Mouse (Mus musculus) limb, embryonic 12.5 days (tissue): ENCODE data around the gene Fam83c. TPM values are rescaled to one million over a fixed set of nuclear protein-coding genes. Genes with fewer than 3 reads are reported as not detected.

Source experiments
- ATAC-seq: fragments of 200-750 bp; cut with Nextera tagmentation; 2 replicates; pipeline ENCODE4 v1.8.0; 2017; ENCODE audit warnings: low read depth, moderate TSS enrichment; ENCODE audit not compliant: insufficient number of reproducible peaks, insufficient read depth, low FRiP score, low TSS enrichment
- H3K27ac ChIP-seq: fragments of 300-500 bp; sonication (generic); 2 replicates; pipeline ENCODE4 v1.5.1; 2016; ENCODE audit warnings: mild to moderate bottlenecking, moderate library complexity
- H3K27me3 ChIP-seq: fragments of 300-500 bp; sonication (generic); 2 replicates; pipeline ENCODE4 v1.6.1; 2016; ENCODE audit warnings: mild to moderate bottlenecking, moderate library complexity
- H3K36me3 ChIP-seq: fragments of 300-500 bp; sonication (generic); 2 replicates; pipeline ENCODE4 v1.6.1; 2016; ENCODE audit warnings: mild to moderate bottlenecking, moderate library complexity
- H3K4me1 ChIP-seq: fragments of 300-500 bp; sonication (generic); replicated peaks from 2 replicates; pipeline ENCODE4 v1.6.1; 2016
- H3K4me2 ChIP-seq: fragments of 300-500 bp; sonication (generic); 2 replicates; pipeline ENCODE4 v1.6.1; 2016; ENCODE audit warnings: mild to moderate bottlenecking, moderate library complexity
- H3K4me3 ChIP-seq: fragments of 300-500 bp; sonication (generic); replicated peaks from 2 replicates; pipeline ENCODE4 v1.5.1; 2016; ENCODE audit warnings: mild to moderate bottlenecking
- H3K9ac ChIP-seq: fragments of 300-500 bp; sonication (generic); replicated peaks from 2 replicates; pipeline ENCODE4 v1.6.1; 2016; ENCODE audit warnings: mild to moderate bottlenecking, moderate library complexity
- H3K9me3 ChIP-seq: fragments of 300-500 bp; sonication (generic); 2 replicates; pipeline ENCODE4 v1.6.1; 2016; ENCODE audit warnings: mild to moderate bottlenecking, moderate library complexity
- WGBS: fragments of 180-500 bp; shearing (Covaris S2); methylation state at CpG from one replicate; pipeline ENCODE4 v1.1.7; 2016; 5-methylcytosine and 5-hydroxymethylcytosine counted together
- polyA plus RNA-seq: library from polyadenylated mRNA; unstranded; fragments of >200 nt; fragmentation: Nextera tagmentation; extraction: Ambion mirVana; gene quantifications from 2 replicates; pipeline ENCODE4 v1.2.1, GENCODE M21; 2016

Fam83c gene
- polyA plus RNA-seq, 1 experiment from 2014 or later: 0.31 TPM

DNA sequence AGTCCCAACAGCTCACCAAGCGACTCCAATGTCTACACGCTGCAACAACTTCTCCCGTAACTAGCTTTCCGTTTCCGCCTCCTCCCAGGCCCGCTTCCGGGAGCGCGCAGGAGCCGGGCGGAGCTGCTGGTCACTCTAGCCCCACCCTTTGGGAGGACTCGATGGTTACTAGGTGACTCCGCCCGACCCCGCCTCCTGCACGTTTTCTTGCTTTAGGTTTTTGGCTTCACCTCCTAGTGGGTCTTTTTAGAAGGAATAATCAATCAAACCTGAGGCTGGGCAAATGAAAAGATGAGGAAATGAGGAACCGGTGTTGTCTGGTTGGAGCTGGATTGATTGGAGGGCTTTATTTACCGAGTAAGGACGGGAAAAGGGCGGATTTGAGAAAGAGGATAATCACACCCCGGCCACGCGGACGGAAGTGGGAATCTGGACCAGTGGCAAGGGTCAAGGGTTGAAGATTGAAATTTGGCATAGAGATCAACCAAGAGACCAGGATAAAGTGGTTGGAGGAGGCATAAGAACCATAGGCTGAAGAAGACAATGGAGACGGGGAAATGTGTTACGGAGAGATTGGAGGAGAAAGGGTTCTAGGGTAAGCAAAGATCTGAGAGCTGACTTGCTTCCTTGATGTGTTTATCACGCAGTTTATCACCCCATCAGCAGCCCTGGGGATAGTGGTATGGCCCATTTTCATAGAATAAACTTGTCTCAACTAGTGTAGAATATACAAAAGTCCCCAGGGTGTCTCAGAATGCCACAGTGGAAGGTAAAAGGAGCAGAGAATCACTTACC lies 7.8 kb downstream of the Fam83c start, which contains the start of gene Eif6:
TSS of gene Eif6 (minus strand) at position 296 of the 795 bp plus-strand sequence.
- H3K4me2 ChIP-seq: peak within 1 kb of the TSS; percentile 91
- H3K4me3 ChIP-seq: peak within 1 kb of the TSS; percentile 91
- H3K9me3 ChIP-seq: no peaks in the 10 kb centered on the region
- ATAC-seq: peak; percentile 81
- peaks cover 21% of the 10 kb centered on the region for H3K4me1 ChIP-seq
- H3K27ac ChIP-seq: peak within 1 kb of the TSS; percentile 86
- WGBS: 3% methylated on average over 27 of the region's 27 CpGs
- peaks cover 27% of the 10 kb centered on the region for H3K36me3 ChIP-seq
- peak within 1 kb of the TSS; percentile 85 for H3K9ac ChIP-seq
- H3K27me3 ChIP-seq: no peaks in the 10 kb centered on the region

DNA sequence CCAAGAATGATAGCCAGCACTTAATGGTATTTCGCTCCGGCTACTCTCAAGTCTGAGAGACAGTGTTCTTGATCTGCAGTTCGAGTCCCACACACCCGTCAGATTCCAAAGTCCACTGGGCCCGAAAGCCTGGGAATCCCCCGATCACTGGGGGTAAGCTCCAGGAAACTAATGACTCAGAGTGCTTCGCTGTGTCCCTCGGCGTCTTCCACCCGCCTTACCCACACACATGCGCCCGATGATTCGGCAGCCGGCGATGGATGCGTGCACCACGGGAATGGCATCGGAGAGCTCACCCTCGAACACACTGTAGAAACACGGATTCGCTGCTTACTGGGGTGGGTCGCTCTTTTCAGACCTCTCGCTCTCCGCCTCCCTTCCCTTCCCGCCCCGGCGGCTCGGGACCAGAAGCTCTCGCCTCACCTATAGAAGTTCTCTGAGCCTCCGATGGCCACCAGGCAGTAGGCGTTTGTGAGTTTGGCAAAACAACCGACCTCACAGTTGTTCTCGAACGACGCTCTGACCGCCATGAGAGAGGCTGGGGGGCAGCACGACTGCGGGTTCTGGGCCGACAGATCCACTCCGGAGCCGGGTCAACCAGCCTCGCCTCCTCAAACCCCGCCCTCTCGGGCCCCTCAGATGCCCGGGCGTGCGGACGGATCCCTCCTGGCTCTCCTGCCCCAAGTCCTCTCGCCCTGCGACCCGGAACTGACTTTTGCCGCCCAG lies 8.6 kb downstream of the Fam83c start:
- no peak for ATAC-seq
- WGBS: 2% methylated on average over 52 of the region's 52 CpGs
- peak overlapping the region; percentile 91 for H3K4me3 ChIP-seq
- H3K9me3 ChIP-seq: no peaks in the 10 kb centered on the region
- peaks cover 21% of the 10 kb centered on the region for H3K4me1 ChIP-seq
- peak overlapping the region; percentile 86 for H3K27ac ChIP-seq
- peak overlapping the region; percentile 91 for H3K4me2 ChIP-seq
- peak overlapping the region; percentile 85 for H3K9ac ChIP-seq
- H3K27me3 ChIP-seq: no peaks in the 10 kb centered on the region
- H3K36me3 ChIP-seq: peaks cover 33% of the 10 kb centered on the region

DNA sequence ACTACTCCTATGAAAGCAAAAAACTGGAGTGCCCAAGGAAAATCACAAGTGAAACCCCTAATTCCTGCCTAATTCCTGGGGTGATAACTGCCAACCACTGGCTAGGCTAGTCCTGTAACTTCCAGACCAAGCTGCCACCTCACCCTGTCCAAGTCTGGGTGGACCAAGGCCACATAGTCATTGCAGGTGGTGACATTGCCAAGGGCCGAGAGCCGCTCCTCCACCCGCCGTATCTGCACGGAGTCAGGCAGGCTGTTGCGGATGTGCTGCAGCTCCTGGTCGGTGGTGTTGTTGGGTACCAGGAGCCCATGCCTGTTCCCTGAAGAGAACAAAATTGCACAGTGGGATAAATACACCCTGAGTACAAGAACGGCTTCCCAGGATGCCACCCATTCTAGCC lies 10.9 kb downstream of the Fam83c start:
- H3K9me3 ChIP-seq: no peaks in the 10 kb centered on the region
- H3K9ac ChIP-seq: no peak overlapping the region
- H3K27ac ChIP-seq: no peak overlapping the region
- peaks cover 52% of the 10 kb centered on the region for H3K36me3 ChIP-seq
- no peak overlapping the region for H3K4me3 ChIP-seq
- peaks cover 26% of the 10 kb centered on the region for H3K4me1 ChIP-seq
- ATAC-seq: no peak
- 97% methylated on average over 8 of the region's 8 CpGs for WGBS
- no peaks in the 10 kb centered on the region for H3K27me3 ChIP-seq
- H3K4me2 ChIP-seq: no peak overlapping the region

DNA sequence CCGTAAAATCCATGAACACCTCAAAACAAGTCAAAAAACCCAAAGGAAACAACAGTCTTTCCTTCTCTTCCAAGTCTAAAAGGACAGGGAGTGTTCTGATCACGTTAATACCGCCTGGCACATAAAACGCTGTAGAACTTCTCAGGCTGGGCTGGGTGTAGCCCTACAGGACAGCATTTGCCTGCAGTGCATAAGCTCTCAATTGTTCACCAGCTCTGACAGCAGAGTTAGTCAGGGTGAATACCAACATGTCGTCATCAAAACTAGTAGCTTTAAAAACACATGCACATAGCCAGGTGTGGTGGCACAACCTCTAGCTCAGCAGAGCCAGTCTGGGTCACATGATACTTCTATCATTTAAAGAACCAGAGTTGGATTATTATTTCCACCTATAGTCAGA lies 13.9 kb downstream of the Fam83c start:
- H3K4me1 ChIP-seq: peaks cover 26% of the 10 kb centered on the region
- no peaks in the 10 kb centered on the region for H3K9me3 ChIP-seq
- 85% methylated on average over 5 of the region's 5 CpGs for WGBS
- no peak overlapping the region for H3K4me3 ChIP-seq
- 0 out of 2 replicates have a peak, but pooled peaks cover 4% of the 10 kb centered on the region for H3K27me3 ChIP-seq
- no peak for ATAC-seq
- H3K27ac ChIP-seq: no peak overlapping the region
- H3K36me3 ChIP-seq: peaks cover 54% of the 10 kb centered on the region
- no peak overlapping the region for H3K9ac ChIP-seq
- no peak overlapping the region for H3K4me2 ChIP-seq

DNA sequence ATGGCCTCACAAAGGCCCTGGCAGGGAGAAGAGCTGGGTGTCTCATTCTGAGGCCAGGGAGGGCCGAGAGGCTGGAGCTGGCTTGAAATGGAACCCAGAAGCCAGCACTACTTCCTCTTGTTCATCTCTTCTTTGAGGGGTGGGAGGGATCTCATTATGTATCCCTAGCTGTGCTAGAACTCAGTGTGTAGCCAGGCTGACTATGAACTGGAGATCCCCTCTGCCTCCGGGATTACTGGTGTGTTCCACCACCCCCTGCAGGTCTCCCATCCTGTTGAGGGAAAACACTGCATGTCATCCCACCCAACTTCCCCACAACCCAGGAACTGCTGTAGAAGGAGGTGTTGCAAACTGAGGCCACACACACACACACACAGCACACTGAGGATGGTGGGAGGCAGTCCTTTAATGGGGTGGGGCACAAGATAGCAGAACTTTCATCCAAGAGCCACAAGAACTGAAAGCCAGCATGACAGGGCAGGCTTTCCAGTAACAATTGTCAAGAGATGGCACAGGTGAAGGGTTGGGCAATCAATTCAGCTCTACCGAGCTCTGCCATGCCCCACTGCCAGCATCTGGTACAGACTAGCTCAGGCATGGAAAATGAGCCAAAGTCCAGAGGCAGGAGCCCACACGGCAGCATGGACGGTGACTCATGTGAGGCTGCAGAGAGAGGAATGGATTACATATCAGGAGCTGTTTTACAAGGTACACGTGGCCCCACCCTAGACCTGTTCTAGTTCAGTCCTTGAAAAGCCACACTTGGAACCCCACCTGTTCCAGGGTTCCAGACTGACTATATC lies 15.0 kb downstream of the Fam83c start:
- peak overlapping the region; percentile 73 for H3K27ac ChIP-seq
- 0 out of 2 replicates have a peak, but pooled peaks cover 4% of the 10 kb centered on the region for H3K27me3 ChIP-seq
- peaks cover 50% of the 10 kb centered on the region for H3K36me3 ChIP-seq
- H3K9ac ChIP-seq: peak overlapping the region; percentile 79; the same call in 1 of the 2 replicates
- ATAC-seq: no peak
- no peaks in the 10 kb centered on the region for H3K9me3 ChIP-seq
- H3K4me1 ChIP-seq: peaks cover 24% of the 10 kb centered on the region
- 67% methylated on average over 6 of the region's 6 CpGs for WGBS
- peak overlapping the region; percentile 68 for H3K4me3 ChIP-seq
- peak overlapping the region; percentile 95 for H3K4me2 ChIP-seq

GRCm38 (mm10) chr2:155819392-155819448 lies 15.4 kb downstream of the Fam83c start, which contains the start of gene BC029722:
BC029722 (minus strand) TSS chr2:155819426.
- H3K4me3 ChIP-seq: peak within 1 kb of the TSS; percentile 68
- H3K27me3 ChIP-seq: 0 out of 2 replicates have a peak, but pooled peaks cover 4% of the 10 kb centered on the region
- H3K9me3 ChIP-seq: no peaks in the 10 kb centered on the region
- no peak for ATAC-seq
- H3K4me1 ChIP-seq: peaks cover 26% of the 10 kb centered on the region
- H3K4me2 ChIP-seq: peak within 1 kb of the TSS; percentile 95
- H3K36me3 ChIP-seq: peaks cover 50% of the 10 kb centered on the region
- peak within 1 kb of the TSS; percentile 79 for H3K9ac ChIP-seq
- peak within 1 kb of the TSS; percentile 73 for H3K27ac ChIP-seq

DNA sequence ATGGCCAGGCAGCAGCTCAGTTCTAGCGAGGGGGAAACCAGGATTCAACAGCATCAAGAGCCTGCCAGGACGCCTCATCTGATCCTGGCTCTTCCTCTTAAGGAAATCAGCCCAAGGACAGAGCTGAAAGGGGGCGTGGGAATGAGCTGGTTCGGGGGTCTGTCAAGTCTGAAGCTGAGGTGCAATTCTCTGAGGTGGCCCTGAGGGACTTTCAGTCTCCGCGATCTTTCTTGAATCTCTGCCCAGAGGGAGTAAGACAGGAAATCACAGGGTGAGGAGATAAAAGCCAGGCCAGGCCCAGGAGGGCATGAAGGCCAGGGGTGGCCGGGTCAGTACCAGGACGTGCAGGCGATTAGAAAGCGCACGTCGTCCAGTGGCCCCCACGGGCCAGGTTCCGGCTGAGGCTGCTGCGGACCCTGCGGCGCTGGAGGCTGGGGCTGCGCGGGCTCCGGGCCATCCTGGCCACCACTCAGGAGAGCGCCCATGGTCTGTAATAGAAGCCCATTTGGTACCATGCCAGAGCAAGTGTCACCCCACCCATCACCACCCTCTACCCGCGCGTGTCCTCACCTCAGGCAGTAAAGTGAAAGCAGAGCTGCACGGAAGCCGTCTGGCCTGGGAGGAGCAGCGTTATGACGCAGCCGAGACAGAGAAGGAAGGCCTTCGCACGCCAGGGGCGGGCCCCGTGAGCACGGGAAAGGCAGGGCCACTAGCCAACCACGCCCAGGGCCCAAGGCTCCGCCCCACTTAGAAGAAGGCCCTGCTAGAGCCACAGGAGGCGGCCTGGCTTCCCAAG lies 15.9 kb downstream of the Fam83c start:
- peak; percentile 91 for ATAC-seq
- Histone ChIP-seq H3K4me2 (peak overlapping the region; percentile 95), H3K36me3 (peaks cover 47% of the 10 kb centered on the region), H3K27ac (peak overlapping the region; percentile 73), H3K9ac (peak overlapping the region; percentile 79), H3K4me1 (peaks cover 26% of the 10 kb centered on the region), H3K9me3 (no peaks in the 10 kb centered on the region), H3K4me3 (peak overlapping the region; percentile 68), H3K27me3 (0 out of 2 replicates have a peak, but pooled peaks cover 4% of the 10 kb centered on the region)
- WGBS: 3% methylated on average over 37 of the region's 37 CpGs

- no peak overlapping the region for H3K27ac ChIP-seq
- H3K4me2 ChIP-seq: peak overlapping the region; percentile 95
- peaks cover 26% of the 10 kb centered on the region for H3K4me1 ChIP-seq
- ATAC-seq: no peak
- H3K4me3 ChIP-seq: no peak overlapping the region
- 0 out of 2 replicates have a peak, but pooled peaks cover 4% of the 10 kb centered on the region for H3K27me3 ChIP-seq
- WGBS: 85% methylated on average over 10 of the region's 10 CpGs
- no peaks in the 10 kb centered on the region for H3K9me3 ChIP-seq
- H3K36me3 ChIP-seq: peaks cover 35% of the 10 kb centered on the region
- peak overlapping the region; percentile 40; the same call in 1 of the 2 replicates for H3K9ac ChIP-seq
These were observed 17.1 kb downstream of the Fam83c start for GRCm38 (mm10) chr2:155817301-155818245.

GRCm38 (mm10) chr2:155816179-155816578 lies 18.5 kb downstream of the Fam83c start:
- WGBS: 100% methylated on average over 1 of the region's 1 CpGs
- H3K9ac ChIP-seq: no peak overlapping the region
- H3K4me1 ChIP-seq: peaks cover 26% of the 10 kb centered on the region
- no peak overlapping the region for H3K27ac ChIP-seq
- ATAC-seq: no peak
- H3K4me3 ChIP-seq: no peak overlapping the region
- H3K27me3 ChIP-seq: 0 out of 2 replicates have a peak, but pooled peaks cover 4% of the 10 kb centered on the region
- peaks cover 22% of the 10 kb centered on the region for H3K36me3 ChIP-seq
- no peak overlapping the region for H3K4me2 ChIP-seq
- no peaks in the 10 kb centered on the region for H3K9me3 ChIP-seq

- peaks cover 4% of the 10 kb centered on the region; the same call in 1 of the 2 replicates for H3K27me3 ChIP-seq
- no peak overlapping the region for H3K4me3 ChIP-seq
- peaks cover 9% of the 10 kb centered on the region; the same call in 1 of the 2 replicates for H3K36me3 ChIP-seq
- H3K9me3 ChIP-seq: no peaks in the 10 kb centered on the region
- H3K4me2 ChIP-seq: no peak overlapping the region
- H3K9ac ChIP-seq: no peak overlapping the region
- 15% methylated on average over 5 of the region's 5 CpGs for WGBS
- ATAC-seq: no peak
- H3K27ac ChIP-seq: no peak overlapping the region
- H3K4me1 ChIP-seq: peaks cover 26% of the 10 kb centered on the region
These were observed 19.8 kb downstream of the Fam83c start for GRCm38 (mm10) chr2:155814829-155815228.
